Mouse (Mus musculus) c-Kit-positive CD71-positive TER-119-positive erythroid progenitor cells, embryonic 14.5 days (primary cell): Measurements from ENCODE around the gene Hs1bp3.

Experiments used
- DNase-seq: peaks from one replicate; pipeline ENCODE4 v3.0.0-alpha.2; 2013; ENCODE audit warnings: low spot score

The Hs1bp3 gene

DNA sequence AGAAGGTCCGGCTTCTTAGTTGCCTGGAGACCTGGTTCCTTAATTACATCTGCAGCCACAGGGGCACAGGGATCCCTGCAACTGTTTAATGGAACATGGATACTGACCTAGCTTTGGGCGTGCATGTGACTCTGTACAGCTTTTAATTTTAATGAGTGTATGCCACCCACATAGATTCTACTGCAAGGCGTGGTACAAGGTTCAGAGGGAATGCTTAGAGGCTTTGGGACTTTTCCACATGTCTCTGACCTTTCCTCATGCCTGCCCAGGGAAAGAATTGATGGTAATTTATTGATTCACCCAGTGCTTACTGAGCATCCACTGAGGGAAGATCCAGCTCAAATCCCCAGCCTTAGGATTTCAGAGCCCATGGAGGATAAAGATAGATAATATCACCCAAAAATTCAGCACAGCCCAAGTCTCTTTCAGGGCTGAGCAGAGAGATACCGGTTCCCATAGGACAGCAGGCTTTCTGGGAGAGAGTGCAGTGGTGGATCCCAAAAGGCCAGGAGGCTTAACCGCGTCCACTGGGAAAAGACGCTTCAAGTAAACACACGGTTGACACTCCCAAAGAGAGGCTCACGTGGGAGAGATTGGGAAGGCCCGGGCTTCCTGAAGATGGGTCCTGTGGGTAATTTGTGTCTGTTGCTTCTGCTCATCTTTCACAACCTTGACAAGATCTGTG lies 23.5 kb downstream of the Hs1bp3 start:
- no peak for DNase-seq

DNA sequence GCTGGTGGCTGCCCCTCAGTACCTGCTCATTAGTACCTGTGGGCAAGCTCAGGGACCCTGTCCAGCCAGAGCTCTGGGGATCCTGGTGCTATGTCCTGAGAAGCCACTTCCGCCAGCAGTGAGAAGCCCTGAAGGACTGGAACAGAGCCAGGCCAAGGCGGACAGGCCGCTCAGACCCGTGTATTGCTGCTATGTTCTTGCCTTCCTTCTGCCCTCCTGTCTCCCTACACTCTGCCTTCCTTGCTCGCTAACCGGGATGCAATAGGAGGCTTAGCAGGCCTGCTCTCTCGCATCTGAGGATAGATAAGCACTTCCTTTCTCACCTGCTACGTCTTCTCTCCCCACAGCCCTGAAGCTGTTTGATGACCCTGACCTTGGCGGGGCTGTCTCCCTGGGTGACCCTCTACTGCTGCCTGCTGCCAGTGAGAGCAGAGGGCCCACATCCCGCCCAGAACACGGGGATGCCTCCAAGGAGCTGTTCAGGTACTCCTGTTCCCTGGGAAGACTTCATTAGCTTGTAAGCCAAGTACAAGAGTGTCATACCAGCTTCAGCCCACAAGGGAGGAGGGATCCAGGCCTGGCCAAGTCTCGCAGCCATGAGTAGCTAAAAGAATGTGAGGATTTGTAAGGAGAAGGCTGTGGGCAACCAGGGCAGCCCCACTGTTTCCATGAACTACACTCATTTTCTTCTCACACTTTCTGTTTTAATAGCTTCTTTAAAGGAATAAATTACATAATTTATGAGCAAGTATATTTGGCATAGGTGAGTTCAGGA lies 24.2 kb downstream of the Hs1bp3 start:
- no peak for DNase-seq

DNA sequence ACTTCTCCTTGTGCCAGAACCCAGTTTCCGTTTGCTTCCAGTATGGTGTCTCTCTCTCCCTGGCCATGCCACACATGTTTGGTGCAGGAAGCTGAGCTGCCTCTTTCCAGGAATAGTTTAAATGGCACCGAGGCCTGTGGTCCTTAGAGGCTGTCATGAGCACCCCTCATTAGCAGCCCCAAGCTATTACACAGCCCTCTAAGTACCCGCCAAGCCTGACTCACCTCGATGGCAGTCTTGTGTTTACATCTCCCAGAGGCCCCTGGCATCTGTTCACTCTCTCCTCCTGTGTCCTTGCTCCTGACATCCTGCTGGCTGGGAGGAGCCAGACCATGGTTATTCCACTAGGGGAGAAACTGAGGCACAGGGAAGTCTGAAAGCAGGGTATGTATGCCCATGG lies 25.3 kb downstream of the Hs1bp3 start:
- DNase-seq, result no peak

DNA sequence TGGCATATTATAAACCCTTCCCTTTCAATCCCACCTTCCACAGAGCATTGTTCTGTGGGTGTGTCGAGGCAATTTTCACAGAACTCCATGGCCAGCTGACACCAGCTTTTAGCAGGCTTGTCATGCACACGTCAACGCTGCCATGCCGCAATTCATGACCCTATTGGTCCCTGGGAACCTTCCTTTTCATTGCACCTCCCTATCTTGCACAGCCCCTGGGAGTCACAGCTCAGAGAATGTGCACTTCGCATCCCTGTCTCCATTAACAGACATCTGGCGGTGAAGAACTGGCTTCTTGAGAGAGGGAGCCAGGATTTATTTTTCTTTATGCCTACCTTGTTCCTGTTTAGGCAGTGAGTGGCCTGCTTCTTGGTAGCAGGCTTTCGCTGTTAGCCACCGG lies 25.7 kb downstream of the Hs1bp3 start:
- no peak for DNase-seq

DNA sequence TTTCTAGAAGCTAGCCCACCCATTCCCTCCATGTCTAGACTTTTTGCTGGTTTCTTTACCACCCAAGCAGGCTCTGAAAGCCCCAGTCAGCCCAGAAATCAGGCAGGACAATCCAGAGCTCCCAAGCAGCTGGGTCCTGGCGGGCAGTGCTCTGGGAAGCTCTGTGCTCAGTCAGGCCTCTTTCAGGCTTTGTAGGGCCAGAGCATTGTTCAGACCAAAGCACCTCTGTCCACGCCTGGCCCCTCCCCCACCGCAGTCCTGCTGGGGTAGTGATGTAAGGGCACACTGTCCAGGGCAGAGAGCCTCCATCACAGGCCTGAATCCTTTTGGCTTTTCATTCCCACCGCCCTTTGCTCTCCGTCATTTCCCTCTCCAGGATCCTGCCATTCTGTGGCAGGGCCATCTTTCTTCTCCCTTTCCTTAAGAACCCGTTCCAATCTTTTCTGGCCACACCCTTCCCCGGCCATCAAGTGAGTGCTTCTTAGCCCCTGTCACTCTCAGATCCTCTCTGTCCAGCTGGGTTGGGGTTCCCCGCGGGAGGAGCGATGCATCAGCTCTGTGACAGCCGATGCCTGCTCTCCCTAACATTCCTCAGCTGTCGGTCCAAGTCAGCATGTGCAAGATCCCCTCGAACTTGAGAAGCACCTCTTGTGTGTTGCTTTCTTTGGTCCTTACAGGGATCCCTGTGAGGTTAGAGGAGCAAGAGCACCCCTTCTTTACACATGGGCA lies 26.5 kb downstream of the Hs1bp3 start:
- DNase-seq, result no peak

DNA sequence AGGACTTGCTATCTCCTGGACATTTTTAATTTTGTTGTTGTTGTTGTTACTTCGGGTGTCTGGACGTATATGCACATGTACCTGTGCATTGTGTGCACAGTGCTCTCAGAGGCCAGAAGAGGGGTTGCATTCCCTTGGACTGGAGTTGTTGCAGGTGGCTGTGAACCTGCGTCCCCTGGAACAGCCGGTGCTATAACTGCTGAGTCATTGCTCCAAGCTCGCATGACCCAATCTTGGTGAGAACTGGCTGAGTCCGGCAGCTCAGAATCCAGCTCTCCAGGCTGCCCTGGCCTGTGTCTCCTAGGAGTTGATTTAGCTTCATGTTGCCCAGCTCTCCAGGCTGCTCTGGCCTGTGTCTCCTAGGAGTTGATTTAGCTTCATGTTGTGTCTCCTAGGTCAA lies 27.8 kb downstream of the Hs1bp3 start:
- DNase-seq, result no peak

DNA sequence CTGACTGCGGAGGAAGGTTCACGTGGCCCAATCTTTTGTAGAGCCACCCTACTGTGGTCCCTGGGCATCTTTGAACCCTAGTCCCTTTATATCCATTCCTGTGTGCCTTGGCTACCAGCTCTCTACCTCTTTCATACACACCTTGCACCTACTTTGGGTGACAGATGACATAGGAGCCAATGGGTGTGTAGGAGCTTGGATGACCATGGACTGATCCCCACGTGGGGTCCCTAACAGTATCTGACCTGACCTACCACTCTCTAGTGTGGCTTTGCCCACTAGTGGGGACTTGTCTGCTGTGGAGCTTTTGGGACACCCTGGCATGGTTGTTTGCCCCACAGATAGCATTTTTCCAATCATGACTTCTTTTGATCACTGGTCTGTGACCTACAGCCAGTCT lies 30.1 kb downstream of the Hs1bp3 start:
- DNase-seq, result no peak

DNA sequence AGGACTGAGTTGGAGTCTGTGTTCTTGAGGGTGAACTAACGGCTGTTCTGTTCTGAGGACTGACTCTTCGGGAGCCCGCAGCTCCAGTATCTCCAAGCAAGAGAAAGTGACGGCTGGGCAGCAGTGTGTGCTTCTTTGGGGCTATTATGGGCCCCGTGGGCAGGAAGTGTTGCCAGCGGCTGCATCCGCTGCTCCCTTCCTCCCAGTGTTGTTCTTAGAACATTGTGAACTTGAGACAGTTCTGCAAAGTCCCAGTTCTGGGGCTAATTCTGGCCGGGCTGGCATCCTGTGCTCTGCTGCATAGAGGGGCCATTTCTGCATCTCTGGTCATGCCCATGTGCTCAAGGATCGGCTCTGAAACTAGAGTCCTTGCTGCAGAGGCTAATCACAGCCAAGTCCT lies 31.7 kb downstream of the Hs1bp3 start:
- DNase-seq, result no peak

DNA sequence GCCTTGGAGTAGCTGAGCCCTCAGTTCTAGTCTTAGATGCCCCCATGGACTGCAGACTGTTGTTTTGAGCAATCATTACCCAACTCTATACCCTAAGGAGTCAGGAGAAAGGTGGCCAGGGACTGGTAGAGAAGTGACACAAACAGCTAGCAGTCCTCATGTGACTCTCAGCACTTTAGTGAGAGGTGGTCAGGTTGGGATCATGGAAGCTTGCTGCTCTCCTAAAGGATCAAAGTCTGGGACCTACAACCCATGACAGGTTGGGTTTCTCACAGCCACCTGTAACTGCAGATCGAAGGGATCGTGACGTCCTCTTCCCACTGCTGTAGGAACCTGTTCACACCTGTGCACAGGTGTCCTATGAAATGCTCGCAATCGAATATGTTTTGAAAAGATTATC lies 32.3 kb downstream of the Hs1bp3 start:
- DNase-seq, result no peak

DNA sequence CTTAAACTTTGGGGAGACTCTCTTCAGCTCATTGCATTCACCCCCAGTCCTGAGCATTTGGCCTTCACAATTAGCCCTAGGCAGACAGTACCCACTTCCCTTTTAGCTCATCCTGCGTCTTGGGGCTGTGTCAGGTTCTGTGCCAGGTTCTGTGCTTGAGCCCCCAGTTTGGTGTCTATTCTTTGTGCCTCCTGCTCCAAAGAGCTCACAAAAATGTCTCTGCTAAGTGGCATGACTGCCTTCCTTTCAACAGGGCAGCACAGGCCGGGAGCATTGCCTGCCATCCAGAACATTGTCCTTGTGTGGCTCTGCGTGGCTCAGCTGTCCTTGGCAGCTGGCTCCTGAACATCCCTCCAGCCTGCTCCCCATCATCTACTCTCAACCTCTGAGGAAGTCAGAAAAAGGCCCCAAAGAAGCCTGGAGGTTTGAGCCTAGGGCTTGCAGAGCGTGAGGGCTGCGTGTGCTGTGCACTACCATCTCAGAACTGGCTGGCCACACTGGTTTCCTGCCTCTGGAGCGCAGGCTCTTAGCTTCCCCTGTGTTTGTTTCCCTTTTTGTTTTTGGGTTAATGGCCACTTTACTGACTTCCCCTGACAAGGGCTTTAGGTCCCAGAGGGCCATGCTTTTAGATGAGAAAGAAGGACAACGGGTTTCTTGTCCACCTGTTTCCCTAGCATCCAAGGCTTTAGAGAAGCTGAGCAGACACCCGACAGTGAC lies 34.7 kb downstream of the Hs1bp3 start:
- no peak for DNase-seq

DNA sequence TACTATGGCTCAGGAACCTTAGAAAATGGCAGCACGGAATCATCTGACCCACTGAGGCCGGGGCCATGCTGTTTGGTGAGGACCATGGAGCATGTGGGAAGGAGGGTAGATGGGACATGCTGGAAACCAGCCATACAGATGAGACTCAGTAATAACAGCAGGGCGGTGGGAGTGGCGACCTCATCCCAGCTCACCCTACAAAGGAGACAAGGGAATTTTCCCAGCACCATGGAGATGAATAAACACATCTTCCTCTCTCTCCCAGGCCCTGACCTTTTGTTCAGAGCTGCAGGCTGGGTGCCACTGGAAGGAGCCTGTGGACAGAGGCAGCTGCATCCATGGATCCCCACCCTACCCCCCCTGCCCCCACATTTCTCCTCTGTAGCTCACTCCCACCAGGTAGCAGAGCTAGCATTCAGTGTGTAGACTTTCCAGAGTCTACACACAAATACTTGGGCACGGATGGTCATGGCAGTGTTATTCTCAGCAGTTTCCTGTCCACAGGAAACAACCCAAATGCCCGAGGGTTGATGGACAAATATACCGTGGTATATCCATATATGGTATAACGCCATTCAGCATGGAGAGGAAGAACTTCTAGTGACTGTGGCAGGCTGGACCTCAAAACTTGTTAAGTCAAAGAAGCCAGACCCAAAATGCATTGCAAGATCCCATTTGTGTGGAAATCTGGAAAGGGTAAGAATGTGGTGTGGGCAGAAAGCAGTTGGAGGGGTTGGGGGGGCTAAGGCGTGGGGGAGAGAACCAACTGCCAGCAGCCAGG lies 35.7 kb downstream of the Hs1bp3 start:
- DNase-seq, result no peak

DNA sequence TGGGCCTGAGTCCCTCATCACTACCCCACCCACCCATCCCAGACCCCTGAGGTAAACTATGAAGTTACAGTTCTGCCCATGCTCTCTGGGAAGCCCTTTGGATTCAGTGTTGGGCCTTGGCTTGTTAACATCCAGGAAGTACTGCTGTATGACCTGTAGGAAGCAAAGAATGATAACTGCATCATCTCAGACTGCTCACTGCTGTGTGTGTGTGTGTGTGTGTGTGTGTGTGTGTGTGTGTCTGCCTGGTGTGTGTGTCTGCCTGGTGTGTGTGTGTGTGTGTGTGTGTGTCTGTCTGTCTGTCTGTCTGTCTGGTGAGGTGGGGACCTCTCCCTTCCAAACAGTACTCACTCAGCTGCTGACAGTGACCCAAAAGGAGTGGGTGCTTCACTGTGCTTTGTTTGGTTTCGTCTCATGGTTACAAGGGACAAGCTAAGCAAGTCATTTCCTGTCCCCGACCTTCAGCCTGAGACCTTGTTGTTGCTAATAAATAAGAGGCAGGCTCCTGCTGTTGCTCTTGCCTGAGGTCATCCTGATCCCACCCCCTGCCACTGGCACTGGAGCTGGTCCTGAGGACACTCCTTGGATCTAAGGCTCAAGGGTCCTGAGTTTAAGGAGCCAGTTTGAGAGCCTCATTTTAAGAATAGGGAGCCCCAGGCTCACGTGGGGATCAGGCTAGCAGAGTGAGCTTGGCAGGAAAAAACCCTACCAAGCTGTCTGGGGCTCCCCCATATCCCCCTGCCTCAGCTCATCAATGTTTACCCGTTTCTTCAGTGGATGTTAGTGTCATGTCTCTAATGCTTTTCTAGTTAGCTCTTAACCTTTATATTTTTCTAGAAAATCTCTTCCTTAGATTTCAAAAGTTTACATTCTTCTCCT lies 38.0 kb downstream of the Hs1bp3 start:
- no peak for DNase-seq

DNA sequence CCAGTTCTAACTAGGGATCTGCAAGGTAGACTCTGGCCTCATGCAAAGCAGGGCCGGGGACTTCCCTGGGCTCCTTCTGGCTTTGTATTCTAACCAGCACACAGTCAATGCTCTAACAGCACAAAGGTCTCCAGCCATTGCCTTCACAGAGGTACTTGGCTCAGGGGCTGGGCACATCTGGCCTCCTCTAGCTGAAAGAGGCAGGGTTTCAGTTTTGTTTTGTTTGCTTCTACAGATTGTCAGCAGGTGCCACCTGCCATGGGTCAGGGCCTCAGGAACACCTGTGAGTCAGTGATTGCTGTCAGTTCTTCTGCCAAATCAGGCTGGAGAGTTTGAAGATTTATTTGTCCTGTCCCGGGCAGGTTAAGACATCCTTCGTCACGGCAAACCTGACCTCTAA lies 39.8 kb downstream of the Hs1bp3 start:
- DNase-seq, result no peak

DNA sequence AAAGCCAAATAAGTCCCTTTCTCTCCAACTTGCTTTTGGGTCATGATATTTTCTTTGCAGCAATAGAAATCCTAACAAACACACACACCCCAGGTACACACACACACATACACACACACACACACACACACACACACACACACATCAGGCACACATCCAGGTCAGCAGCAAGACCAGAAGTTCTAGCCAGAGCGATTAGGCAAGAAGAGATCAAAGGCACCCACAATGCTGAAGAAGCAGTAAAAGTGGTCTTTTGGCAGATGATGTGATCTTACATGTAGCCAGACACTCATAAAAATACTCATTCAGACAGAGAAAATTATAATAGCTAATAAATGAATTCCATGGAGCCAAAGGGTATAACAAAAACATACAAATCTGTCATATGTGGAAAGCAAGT lies 41.0 kb downstream of the Hs1bp3 start:
- no peak for DNase-seq

DNA sequence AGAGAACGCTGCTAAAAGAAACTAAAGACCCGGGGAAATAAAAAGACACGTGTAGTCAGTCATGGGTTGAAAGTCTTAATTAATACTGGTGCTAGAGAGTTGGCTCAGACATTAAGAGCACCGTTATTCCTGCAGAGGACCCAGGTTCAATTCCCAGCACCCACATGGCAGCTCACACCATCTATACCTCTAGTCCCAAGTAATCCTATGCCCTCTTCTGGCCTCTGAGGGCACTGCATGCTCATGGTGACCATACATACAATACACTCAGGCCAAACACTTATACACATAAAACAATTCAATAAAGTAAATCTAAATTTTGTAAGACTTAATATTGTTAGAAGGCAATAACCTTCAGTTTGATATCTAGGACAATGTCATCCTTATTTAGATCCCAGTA lies 41.8 kb downstream of the Hs1bp3 start:
- no peak for DNase-seq

DNA sequence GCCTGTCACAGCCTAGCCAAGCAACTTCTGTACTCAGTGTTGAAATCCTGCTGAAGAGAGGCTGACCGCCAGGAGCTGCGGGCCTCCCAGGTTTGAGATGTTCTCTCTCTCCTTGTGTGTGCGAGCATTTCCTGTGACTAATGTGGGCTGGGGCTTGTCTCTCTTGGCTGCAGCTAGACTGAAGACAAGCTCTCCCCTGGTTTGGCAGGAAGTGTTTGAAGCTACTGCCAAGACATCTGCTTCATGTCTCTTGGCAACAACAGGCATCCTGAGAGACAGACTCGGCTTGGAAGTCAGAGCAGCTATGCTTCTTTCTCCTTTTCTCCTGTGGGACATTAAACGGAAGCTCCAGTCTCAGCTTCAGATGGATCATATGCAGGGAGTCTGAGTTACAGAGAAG lies 44.2 kb downstream of the Hs1bp3 start:
- DNase-seq, result no peak

DNA sequence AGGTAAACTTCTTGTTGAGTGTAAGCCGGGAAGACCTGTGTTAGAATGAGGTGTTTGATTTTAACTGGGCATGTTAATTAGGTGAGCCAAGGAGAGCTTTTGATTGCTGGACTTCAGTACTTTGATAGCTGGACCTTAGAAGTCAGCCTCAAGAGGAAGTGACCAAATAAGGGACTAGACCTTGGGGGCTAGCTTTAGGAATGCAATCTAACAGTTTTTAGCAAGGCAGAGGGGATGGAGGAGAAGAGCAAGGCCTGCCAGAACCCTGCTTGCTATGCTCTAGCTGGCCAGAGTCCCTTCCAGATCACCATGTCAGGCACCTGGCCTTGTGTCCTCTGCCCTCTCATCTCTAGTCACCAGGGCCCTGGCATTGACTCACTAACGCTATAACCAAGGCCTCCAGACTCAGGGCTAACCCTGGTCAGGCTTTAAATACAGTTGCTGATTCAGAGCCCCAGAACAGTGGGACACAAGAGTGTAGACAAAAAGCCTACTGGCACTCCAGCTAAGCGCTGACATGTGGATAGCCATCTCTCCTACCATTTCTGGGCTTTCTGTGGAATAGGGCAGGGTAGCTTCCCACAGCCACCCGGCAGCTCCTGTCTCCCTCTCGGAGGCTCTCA lies 45.2 kb downstream of the Hs1bp3 start:
- no peak for DNase-seq

DNA sequence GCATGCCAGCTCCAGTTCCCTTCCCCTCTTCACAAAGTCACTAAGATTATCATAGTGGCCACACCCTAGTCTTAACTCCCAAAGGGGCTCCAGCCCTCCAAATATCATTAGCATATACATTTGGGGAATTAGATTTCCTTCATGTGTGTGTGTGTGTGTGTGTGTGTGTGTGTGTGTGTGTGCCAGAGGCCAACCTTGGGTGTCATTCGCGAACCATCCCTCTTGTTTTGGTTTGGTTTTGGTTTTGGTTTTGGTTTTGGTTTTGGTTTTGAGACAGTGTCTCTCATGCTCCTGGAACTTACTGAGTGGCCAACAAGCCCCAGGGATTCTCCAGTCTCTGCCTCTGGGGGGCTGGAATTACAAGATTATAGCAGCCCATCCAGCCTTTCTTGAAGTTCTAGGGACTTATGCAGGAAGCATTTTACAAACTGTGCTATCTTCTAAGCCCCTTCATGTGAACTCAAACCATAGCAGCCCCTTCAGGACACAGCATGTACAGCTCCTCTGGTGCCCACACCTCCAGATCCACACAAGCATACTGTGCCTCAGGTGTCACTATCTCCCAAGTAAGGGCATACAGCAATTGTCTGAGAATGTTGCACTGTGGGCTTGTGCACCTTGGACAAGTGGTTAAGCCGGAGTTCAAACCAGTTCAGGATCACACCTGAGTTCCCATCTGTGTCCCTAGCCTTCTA lies 46.3 kb downstream of the Hs1bp3 start:
- DNase-seq, result no peak

DNA sequence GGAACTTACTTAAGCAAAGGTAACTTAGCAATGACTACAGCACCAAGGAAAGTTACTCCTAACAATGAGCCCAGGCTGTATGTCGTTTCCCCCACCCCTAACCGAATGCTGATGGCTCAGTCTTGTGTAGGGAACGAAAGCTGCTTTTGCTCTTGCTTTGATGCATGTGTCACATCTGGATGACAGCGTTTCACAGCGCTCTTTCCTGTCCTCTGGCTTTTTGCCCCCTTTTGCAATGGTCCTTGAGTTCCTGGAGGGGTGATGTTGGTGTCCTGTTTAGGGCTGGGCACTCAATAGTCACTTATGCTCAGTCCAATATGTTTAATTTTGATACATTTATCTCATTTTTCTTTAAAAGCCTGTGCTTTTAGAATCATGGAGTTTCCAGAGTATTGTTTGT lies 48.6 kb downstream of the Hs1bp3 start:
- DNase-seq, result no peak

DNA sequence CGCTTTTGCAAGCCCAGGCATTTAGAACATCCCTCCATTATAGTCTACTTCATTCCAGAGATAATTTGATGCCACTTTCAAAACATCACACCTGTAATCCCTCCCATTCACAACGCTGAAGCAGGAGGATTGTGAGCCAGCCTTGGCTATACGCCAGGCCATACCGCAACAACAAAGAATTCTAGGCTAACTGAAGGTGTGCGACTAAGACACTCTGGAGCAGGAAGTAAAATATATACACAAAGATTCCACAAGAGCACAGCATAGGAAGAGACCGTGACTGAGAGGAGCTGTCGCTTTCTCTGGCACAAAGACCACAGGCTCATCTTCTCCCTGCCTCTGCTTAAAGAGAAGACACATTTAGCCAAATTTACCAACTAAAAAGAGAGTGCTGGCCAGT lies 49.2 kb downstream of the Hs1bp3 start:
- no peak for DNase-seq
